Mouse (Mus musculus) lung, postnatal 0 days (tissue): ENCODE results near the gene Adk. TPM values are rescaled to one million over a fixed set of nuclear protein-coding genes. Genes with fewer than 3 reads are reported as not detected.

Experiments
- ATAC-seq: fragments of 200-750 bp; cut with Nextera tagmentation; 2 replicates; pipeline ENCODE4 v1.8.0; 2017; ENCODE audit warnings: moderate library complexity
- DNase-seq: peaks from one replicate; pipeline ENCODE4 v3.0.0-alpha.2; 2016; ENCODE audit warnings: low spot score
- H3K27ac ChIP-seq: fragments of 300-500 bp; sonication (generic); 2 replicates; pipeline ENCODE4 v1.5.1; 2014; ENCODE audit warnings: antibody characterized with exemption, mild to moderate bottlenecking, low read length, mixed read lengths
- H3K27me3 ChIP-seq: fragments of 300-500 bp; sonication (generic); replicated peaks from 2 replicates; pipeline ENCODE4 v1.6.1; 2014; ENCODE audit warnings: low read length, mixed read lengths; ENCODE audit not compliant: insufficient read depth
- H3K36me3 ChIP-seq: fragments of 300-500 bp; sonication (generic); 2 replicates; pipeline ENCODE4 v1.6.1; 2014; ENCODE audit warnings: low read length, mixed read lengths; ENCODE audit not compliant: insufficient read depth
- H3K4me1 ChIP-seq: fragments of 300-500 bp; sonication (generic); 2 replicates; pipeline ENCODE4 v1.6.1; 2014; ENCODE audit warnings: antibody characterized with exemption, low read depth, low read length, mixed read lengths; ENCODE audit not compliant: insufficient read depth
- H3K4me2 ChIP-seq: fragments of 300-500 bp; sonication (generic); replicated peaks from 2 replicates; pipeline ENCODE4 v1.6.1; 2014; ENCODE audit warnings: low read depth, mild to moderate bottlenecking, low read length, moderate library complexity, mixed read lengths
- H3K4me3 ChIP-seq: fragments of 300-500 bp; sonication (generic); 2 replicates; pipeline ENCODE4 v1.5.1; 2014; ENCODE audit warnings: low read depth, low read length
- H3K9ac ChIP-seq: fragments of 300-500 bp; sonication (generic); replicated peaks from 2 replicates; pipeline ENCODE4 v1.6.1; 2014; ENCODE audit warnings: low read depth, mild to moderate bottlenecking
- H3K9me3 ChIP-seq: fragments of 300-500 bp; sonication (generic); 2 replicates; pipeline ENCODE4 v1.6.1; 2016; ENCODE audit warnings: low read length, mixed read lengths
- CTCF ChIP-seq: IDR thresholded peaks from 2 replicates; pipeline ENCODE4 v1.5.1; 2016; ENCODE audit warnings: antibody characterized with exemption, mild to moderate bottlenecking
- EP300 ChIP-seq: IDR thresholded peaks from 2 replicates; pipeline ENCODE4 v1.6.1; 2016; ENCODE audit warnings: antibody characterized with exemption, mild to moderate bottlenecking, control low read depth
- WGBS: fragments of 180-500 bp; shearing (Covaris S2); extraction: QIAGEN DNeasy Blood & Tissue Kit; methylation state at CpG from one replicate; pipeline ENCODE4 v1.1.7; 2014; 5-methylcytosine and 5-hydroxymethylcytosine counted together
- polyA plus RNA-seq: library from polyadenylated mRNA; unstranded; fragments of >200 nt; fragmentation: Nextera tagmentation; extraction: Ambion mirVana; gene quantifications from 2 replicates; pipeline ENCODE4 v1.2.1, GENCODE M21; 2015

Adk gene
- polyA plus RNA-seq, result 238 and 275 TPM in 2 replicates

- H3K9me3 ChIP-seq, result no peaks in the 10 kb centered on the region
- under 1% methylated on average over 42 of the region's 48 CpGs for WGBS
- peak within 1 kb of the TSS; percentile 96 for H3K27ac ChIP-seq
- H3K27me3 ChIP-seq, result no peaks in the 10 kb centered on the region
- H3K4me1 ChIP-seq, result no peaks in the 10 kb centered on the region
- peak within 1 kb of the TSS; percentile 96 for H3K4me2 ChIP-seq
- TF ChIP-seq EP300 (peak; percentile 83; the same call in 1 of the 2 replicates), CTCF (no peak; the same call in 1 of the 2 replicates)
- DNase-seq (peak; percentile 97), ATAC-seq (peak; percentile 97)
- H3K4me3 ChIP-seq, result peak within 1 kb of the TSS; percentile 83
- peak within 1 kb of the TSS; percentile 75 for H3K9ac ChIP-seq
- H3K36me3 ChIP-seq, result no peaks in the 10 kb centered on the region
Measured at GRCm38 (mm10) chr14:21052112-21052780, at the start of gene Adk, which contains the start of gene Ap3m1. Gene Adk (plus strand): TSS chr14:21052574. Gene Ap3m1 (minus strand): TSS chr14:21052508.

GRCm38 (mm10) chr14:21013800-21014334 lies 38.5 kb upstream of the Adk start:
- Histone ChIP-seq H3K4me1 (no peaks in the 10 kb centered on the region), H3K27ac (no peak overlapping the region), H3K9ac (no peak overlapping the region), H3K4me2 (no peak overlapping the region), H3K27me3 (no peaks in the 10 kb centered on the region), H3K36me3 (peaks cover 27% of the 10 kb centered on the region; the same call in 1 of the 2 replicates), H3K4me3 (no peak overlapping the region), H3K9me3 (no peaks in the 10 kb centered on the region)
- TF ChIP-seq EP300 (no peak), CTCF (no peak)
- ATAC-seq, result no peak
- WGBS, result 74% methylated on average over 5 of the region's 5 CpGs
- DNase-seq, result no peak

- Histone ChIP-seq H3K27me3 (no peaks in the 10 kb centered on the region), H3K27ac (no peak overlapping the region), H3K9ac (no peak overlapping the region), H3K4me2 (no peak overlapping the region), H3K36me3 (peaks cover 46% of the 10 kb centered on the region), H3K4me1 (no peaks in the 10 kb centered on the region), H3K9me3 (no peaks in the 10 kb centered on the region), H3K4me3 (no peak overlapping the region)
- ATAC-seq (no peak), DNase-seq (no peak)
- 91% methylated on average over 5 of the region's 5 CpGs for WGBS
- TF ChIP-seq CTCF (no peak), EP300 (no peak)
Measured at GRCm38 (mm10) chr14:21017871-21018270, 34.5 kb upstream of the Adk start.

- ATAC-seq (peak; percentile 40; the same call in 1 of the 2 replicates), DNase-seq (peak; percentile 40)
- Histone ChIP-seq H3K4me3 (no peak overlapping the region), H3K4me2 (no peak overlapping the region), H3K9me3 (no peaks in the 10 kb centered on the region), H3K36me3 (peaks cover 47% of the 10 kb centered on the region), H3K27ac (no peak overlapping the region), H3K27me3 (no peaks in the 10 kb centered on the region), H3K4me1 (no peaks in the 10 kb centered on the region), H3K9ac (no peak overlapping the region)
- 51% methylated on average over 3 of the region's 3 CpGs for WGBS
- TF ChIP-seq EP300 (no peak), CTCF (peak; percentile 63)
Measured at GRCm38 (mm10) chr14:21018977-21019376, 33.4 kb upstream of the Adk start.

- Histone ChIP-seq H3K27me3 (no peaks in the 10 kb centered on the region), H3K36me3 (peaks cover 57% of the 10 kb centered on the region), H3K9ac (no peak overlapping the region), H3K4me1 (no peaks in the 10 kb centered on the region), H3K9me3 (no peaks in the 10 kb centered on the region), H3K4me2 (no peak overlapping the region), H3K4me3 (no peak overlapping the region), H3K27ac (no peak overlapping the region)
- ATAC-seq (no peak), DNase-seq (no peak)
- 95% methylated on average over 8 of the region's 8 CpGs for WGBS
- TF ChIP-seq CTCF (no peak), EP300 (no peak)
Measured at GRCm38 (mm10) chr14:21020435-21020834, 31.9 kb upstream of the Adk start.

- no peak overlapping the region for H3K9ac ChIP-seq
- H3K4me2 ChIP-seq, result no peak overlapping the region
- H3K4me1 ChIP-seq, result peaks cover 1% of the 10 kb centered on the region; the same call in 1 of the 2 replicates
- no peaks in the 10 kb centered on the region for H3K27me3 ChIP-seq
- no peak overlapping the region for H3K27ac ChIP-seq
- no peaks in the 10 kb centered on the region for H3K9me3 ChIP-seq
- H3K4me3 ChIP-seq, result no peak overlapping the region
- no peak for TF ChIP-seq EP300
- TF ChIP-seq CTCF, result no peak
- H3K36me3 ChIP-seq, result peaks cover 55% of the 10 kb centered on the region; the same call in 1 of the 2 replicates
- DNase-seq (no peak), ATAC-seq (no peak)
Measured at GRCm38 (mm10) chr14:21027542-21027941, 24.8 kb upstream of the Adk start.
